Comparison of ENCODE assay signal across 8 mouse cellular contexts in genomic region chr11:94473707-94474543, GRCm38 (mm10). TPM values are rescaled to one million over a fixed set of nuclear protein-coding genes. Genes with fewer than 3 reads are reported as not detected.
DNase-seq lines count a peak whose midpoint lies in the region; ATAC-seq lines count a peak whose summit lies in the region.

Gene Cacna1g (minus strand): TSS chr11:94474198.

- H3K27me3 ChIP-seq in hindbrain, embryonic 16.5 days (replicated peaks; ENCODE audit: control insufficient read depth, insufficient read depth, low read length) = no peaks in the 10 kb centered on the region

- DNase-seq in adrenal gland, adult (ENCODE audit: inconsistent age in 2 of 2, low spot score in 1 of 2) = peak; percentile 90 to 96
- peak; percentile 96 for DNase-seq in embryo, embryonic 10 days (ENCODE audit: low spot score)
- DNase-seq in gastrocnemius, adult 8-10 months (ENCODE audit: low spot score in 2 of 2) = peak; percentile 66 to 76
- peak; percentile 86 to 92 for DNase-seq in left cerebral cortex, adult 18-20 months (ENCODE audit: low spot score in 2 of 2)
- DNase-seq in lung, postnatal 36 days = peak; percentile 90
- DNase-seq in right cerebral cortex, adult 18-20 months = peak; percentile 91
- DNase-seq in urinary bladder, adult 2 months (ENCODE audit: low spot score) = peak; percentile 66

- H3K36me3 ChIP-seq in hindbrain, embryonic 16.5 days (ENCODE audit: control insufficient read depth, insufficient read depth, low read length) = no peaks in the 10 kb centered on the region

- H3K9me3 ChIP-seq in hindbrain, embryonic 16.5 days (ENCODE audit: control insufficient read depth, low read length) = no peaks in the 10 kb centered on the region

- peak; percentile 88 for ATAC-seq in hindbrain, embryonic 16.5 days

- peak within 1 kb of the TSS; percentile 92 for H3K9ac ChIP-seq in hindbrain, embryonic 16.5 days (ENCODE audit: low read depth, low read length)

- peak within 1 kb of the TSS; percentile 68 for H3K4me2 ChIP-seq in hindbrain, embryonic 16.5 days (ENCODE audit: low read length)

- H3K4me1 ChIP-seq in hindbrain, embryonic 16.5 days (ENCODE audit: control insufficient read depth, insufficient read depth, low read depth, low read length) = peaks cover 43% of the 10 kb centered on the region

- peak within 1 kb of the TSS; percentile 80 for H3K4me3 ChIP-seq in hindbrain, embryonic 16.5 days (ENCODE audit: low read length)

- peak within 1 kb of the TSS; percentile 87 for H3K27ac ChIP-seq in hindbrain, embryonic 16.5 days (ENCODE audit: low read depth, low read length)

- under 1% methylated on average over 31 of the region's 71 CpGs for WGBS in hindbrain, embryonic 16.5 days

RNA-seq across cellular contexts. Expression of gene Cacna1g, which starts in this region (rescaled TPM):
- 1 to 10 TPM in 2 of 4 experiments, under 1 TPM in 2; 0.63 to 1.3 (median 0.86) TPM for total RNA-seq in gastrocnemius, adult 8-10 months (2022)
- polyA plus RNA-seq in hindbrain, embryonic 16.5 days (2015; fragmentation: Nextera tagmentation; extraction: Ambion mirVana) = 15.1 and 20.5 TPM in 2 replicates
- 10 to 100 TPM; 72.0 to 86.1 TPM for total RNA-seq in left cerebral cortex, adult 18-20 months (2021)
- 2.6 and 2.9 TPM in 2 replicates for polyA plus RNA-seq in urinary bladder, adult 2 months (2012; rRNA removed)

Comparison
In these comparisons a context has a peak if more than half of its experiments do, and no peak if none do; other contexts are left out.
1. Peak in every context shown above with its lines: DNase-seq, ATAC-seq, H3K4me3 ChIP-seq and H3K27ac ChIP-seq.
2. RNA of gene Cacna1g (total RNA-seq): 72.0 to 86.1 TPM in left cerebral cortex, adult 18-20 months; 0.63 to 1.3 TPM in gastrocnemius, adult 8-10 months; every median in the first group is over 10 times any median in the second.